Mouse (Mus musculus) Patski (cell line): ENCODE results near the gene Dnaja3. TPM values are rescaled to one million over a fixed set of nuclear protein-coding genes. Genes with fewer than 3 reads are reported as not detected.
A peak's percentile ranks its signal among the peaks of the same experiment; 100 is the strongest.

Experiments
- ATAC-seq: fragments of 100-300 bp; one replicate; pipeline ENCODE4 v1.8.0; 2021
- CTCF ChIA-PET: fragments of 350-600 bp; sonication (Branson Sonifier 250); formaldehyde crosslinking; loops from one replicate; lab custom pipeline; 2022; ENCODE audit warnings: inconsistent platforms; lab: Charles Lee
- POLR2A ChIA-PET: fragments of 350-600 bp; sonication (Branson Sonifier 250); formaldehyde crosslinking; loops from one replicate; lab custom pipeline; 2022; ENCODE audit warnings: antibody characterized with exemption, inconsistent platforms; lab: Charles Lee
- DNase-seq: peaks from one replicate; pipeline ENCODE4 v3.0.0-alpha.2; 2011; ENCODE audit warnings: low read depth, low spot score
- H3K27me3 ChIP-seq: fragments of 371-371 bp; one replicate; pipeline ENCODE4 v1.5.1; 2021
- CTCF ChIP-seq: fragments of 100-300 bp; IDR thresholded peaks from one replicate; pipeline ENCODE4 v1.5.1; 2021
- in situ Hi-C: fragments of 300-500 bp; cut with MboI; formaldehyde crosslinking; loops from 3 replicates; pipeline ENCODE4 v1.11.1; 2018; ENCODE audit warnings: low pct_unique_long_range_greater_than_20kb, mixed read lengths
- polyA plus RNA-seq: library from polyadenylated mRNA; unstranded; gene quantifications from one replicate; pipeline ENCODE4 v1.2.3, GENCODE M21; 2021

Gene Dnaja3
- polyA plus RNA-seq, 1 experiment from 2014 or later: 84.4 TPM

- ATAC-seq: no peak
- ChIA-PET POLR2A (no interaction called here), CTCF (interaction anchor here (1.4 to 1.9 kb wide), 3 partner anchors 8 to 67 kb away, joined by 3 to 7 read pairs (median 5); no protein-coding TSS in a partner anchor)
- no peaks in the 10 kb centered on the region for H3K27me3 ChIP-seq
- DNase-seq: no peak
- no peak for TF ChIP-seq CTCF
- in situ Hi-C loops: no loop called here
Measured at GRCm38 (mm10) chr16:4701211-4701610, 61.4 kb downstream of the Dnaja3 start.

DNA sequence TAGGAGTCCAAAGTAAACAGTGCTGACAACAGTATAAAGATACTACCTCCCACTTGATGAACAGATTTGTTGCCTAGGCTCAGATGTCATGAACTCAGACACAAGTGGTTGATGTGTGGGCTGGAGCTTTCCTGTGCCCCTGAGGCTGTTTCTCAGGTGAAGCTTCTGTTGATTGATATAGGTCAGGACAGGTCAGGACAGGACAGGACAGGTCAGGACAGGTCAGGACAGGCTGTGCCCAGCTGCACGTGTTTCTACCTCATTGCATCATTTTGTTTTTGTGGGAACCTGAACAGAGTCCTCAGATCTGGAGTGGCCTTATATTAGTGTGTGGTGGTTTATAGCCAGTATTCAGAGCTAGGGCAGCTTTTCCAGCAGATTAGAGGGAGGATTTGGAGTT, 62.9 kb downstream of the Dnaja3 start:
- DNase-seq: no peak
- ATAC-seq: no peak
- CTCF ChIA-PET: interaction anchor here (1.5 to 1.9 kb wide), 2 partner anchors 12 to 95 kb away, joined by 3 to 7 read pairs; no protein-coding TSS in a partner anchor

DNA sequence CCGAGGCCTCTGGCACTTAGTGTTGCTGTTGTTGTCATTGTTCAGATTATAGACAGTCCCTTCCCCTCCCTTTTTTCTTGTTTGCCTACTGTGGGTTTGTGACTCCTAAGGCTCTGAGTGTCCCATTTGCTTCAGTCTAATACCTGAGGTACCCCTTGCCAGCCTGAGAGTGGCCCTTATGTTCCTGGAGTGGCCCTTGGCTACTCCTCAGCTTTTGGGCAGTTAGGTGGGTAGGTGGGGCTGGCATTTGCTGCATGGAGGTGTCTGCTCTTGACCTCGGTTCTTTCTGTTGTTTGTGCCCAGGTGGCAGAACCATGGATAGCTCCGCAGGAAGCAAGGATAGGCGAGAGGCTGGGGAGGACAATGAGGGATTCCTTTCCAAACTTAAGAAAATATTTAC, 65.8 kb downstream of the Dnaja3 start:
- no peak for TF ChIP-seq CTCF
- POLR2A ChIA-PET: no interaction called here

More for the DNA sequence above, 62.9 kb downstream of the Dnaja3 start:
- H3K27me3 ChIP-seq: no peaks in the 10 kb centered on the region
- in situ Hi-C loops: no loop called here
- no peak for TF ChIP-seq CTCF
- POLR2A ChIA-PET: no interaction called here

GRCm38 (mm10) chr16:4711173-4711572, 71.4 kb downstream of the Dnaja3 start:
- TF ChIP-seq CTCF: no peak
- ChIA-PET CTCF (no interaction called here), POLR2A (no interaction called here)
- DNase-seq (no peak), ATAC-seq (no peak)
- no peaks in the 10 kb centered on the region for H3K27me3 ChIP-seq
- in situ Hi-C loops: no loop called here

More for the DNA sequence above, 65.8 kb downstream of the Dnaja3 start:
- in situ Hi-C loops: no loop called here
- no peak for DNase-seq
- H3K27me3 ChIP-seq: no peaks in the 10 kb centered on the region
- no peak for ATAC-seq
- CTCF ChIA-PET: interaction anchor here (1.2 kb wide), 1 partner anchor 58 kb away, joined by 4 read pairs; no protein-coding TSS in a partner anchor

- in situ Hi-C loops: no loop called here
- CTCF ChIA-PET: interaction anchor here (1.3 to 1.6 kb wide), 2 partner anchors 29 to 47 kb away, joined by 3 to 4 read pairs; no protein-coding TSS in a partner anchor
Measured at GRCm38 (mm10) chr16:4713861-4714710, 74.3 kb downstream of the Dnaja3 start.

GRCm38 (mm10) chr16:4717866-4718265, 78.1 kb downstream of the Dnaja3 start:
- no peak for DNase-seq
- no peak for TF ChIP-seq CTCF
- no peak for ATAC-seq
- POLR2A ChIA-PET: no interaction called here
- H3K27me3 ChIP-seq: no peaks in the 10 kb centered on the region
- CTCF ChIA-PET: interaction anchor here (1.2 kb wide), 1 partner anchor 9 kb away, joined by 5 read pairs; no protein-coding TSS in a partner anchor
- in situ Hi-C loops: loop anchor here (5.0 kb wide), 1 partner anchor 69 kb away; no protein-coding TSS in a partner anchor

More at GRCm38 (mm10) chr16:4713861-4714710, 74.3 kb downstream of the Dnaja3 start:
- DNase-seq (no peak), ATAC-seq (no peak)
- POLR2A ChIA-PET: no interaction called here
- no peak for TF ChIP-seq CTCF
- no peaks in the 10 kb centered on the region for H3K27me3 ChIP-seq

DNA sequence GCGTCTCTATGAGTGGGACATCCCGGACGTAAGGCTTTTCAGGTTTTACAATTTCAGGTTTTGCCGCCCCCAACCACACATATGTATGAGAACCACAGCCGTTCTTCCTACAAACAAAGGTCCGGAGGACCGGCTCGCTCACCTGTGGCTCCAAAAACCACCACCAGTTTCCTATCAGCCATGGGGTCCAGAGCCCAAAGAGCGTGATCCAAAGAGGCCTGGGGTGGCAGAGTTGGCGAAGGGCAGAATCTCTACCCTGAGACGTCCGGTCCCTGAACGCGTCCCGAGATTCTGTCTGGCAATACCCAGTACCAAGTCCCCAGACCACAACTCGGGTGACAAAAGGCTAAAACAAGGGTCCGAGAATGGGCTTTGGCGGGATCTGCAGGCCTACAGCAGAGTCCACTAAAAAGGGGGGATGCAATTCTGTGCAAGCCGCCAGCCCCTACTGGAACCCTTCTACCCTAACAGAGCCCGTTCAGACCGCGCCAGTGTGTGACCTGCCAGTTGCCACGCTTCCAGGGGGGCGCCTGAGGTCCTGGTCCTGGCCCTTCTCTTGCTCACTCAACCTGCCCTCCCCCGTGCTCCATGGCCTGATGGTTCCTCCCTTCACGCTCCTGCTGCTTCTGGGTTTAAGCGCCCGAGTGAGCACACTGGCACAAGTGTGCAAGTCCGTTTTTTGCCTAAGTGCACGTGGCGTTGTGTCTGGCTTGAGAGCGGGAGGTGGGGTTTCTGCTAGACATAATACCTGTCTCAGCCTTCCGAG, 79.1 kb downstream of the Dnaja3 start, which contains the start of gene Nmral1:
Gene Nmral1 (minus strand): TSS at position 604 of the 766 bp plus-strand sequence.
- ChIA-PET CTCF (no interaction called here), POLR2A (no interaction called here)
- in situ Hi-C loops: loop anchor here (5.0 kb wide), 1 partner anchor 68 kb away; no protein-coding TSS in a partner anchor
- H3K27me3 ChIP-seq: no peaks in the 10 kb centered on the region
- DNase-seq: no peak
- ATAC-seq: peak; percentile 79
- no peak for TF ChIP-seq CTCF

DNA sequence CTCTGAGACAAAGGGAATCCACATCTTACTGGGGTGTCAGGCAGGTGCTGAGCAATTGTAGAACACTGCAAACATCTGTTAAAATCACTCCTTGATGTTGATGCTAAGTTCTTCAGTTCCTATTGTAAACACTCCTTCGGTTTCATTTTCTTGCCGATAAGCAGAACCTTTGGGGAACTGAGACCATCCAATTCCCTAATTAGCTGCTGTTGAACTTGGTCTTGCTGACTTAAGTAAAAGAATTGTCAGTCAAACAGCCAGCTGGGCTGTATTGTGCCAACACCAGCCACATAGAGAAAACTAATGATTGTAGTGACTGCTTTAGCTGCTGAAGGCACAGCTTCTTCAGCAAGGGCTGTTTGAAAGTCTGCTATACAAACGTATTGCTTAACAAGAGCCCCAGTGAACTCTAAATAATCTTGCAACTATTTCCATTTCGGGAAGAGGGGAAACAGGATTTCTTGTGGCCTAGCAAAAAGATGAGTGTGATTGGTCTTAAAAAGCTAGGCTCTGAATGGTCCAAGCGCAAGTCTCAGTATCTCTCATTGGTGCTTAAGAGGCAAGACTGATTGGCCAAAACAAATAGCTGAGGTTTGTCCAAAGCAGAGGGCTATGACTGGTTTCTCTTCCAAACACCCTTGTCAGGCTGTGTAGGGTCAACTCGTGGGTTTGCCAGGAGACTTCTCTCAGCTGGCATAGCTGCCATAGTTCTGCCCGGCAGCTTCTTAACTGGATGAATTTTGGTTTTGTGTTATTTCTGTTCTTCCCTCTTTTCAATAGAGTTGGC, 82.5 kb downstream of the Dnaja3 start:
- in situ Hi-C loops: no loop called here
- ATAC-seq (no peak), DNase-seq (no peak)
- POLR2A ChIA-PET: no interaction called here
- H3K27me3 ChIP-seq: no peaks in the 10 kb centered on the region
- no peak for TF ChIP-seq CTCF
- CTCF ChIA-PET: interaction anchor here (0.8 kb wide), 2 partner anchors 10 to 141 kb away, joined by 3 read pairs; no protein-coding TSS in a partner anchor

DNA sequence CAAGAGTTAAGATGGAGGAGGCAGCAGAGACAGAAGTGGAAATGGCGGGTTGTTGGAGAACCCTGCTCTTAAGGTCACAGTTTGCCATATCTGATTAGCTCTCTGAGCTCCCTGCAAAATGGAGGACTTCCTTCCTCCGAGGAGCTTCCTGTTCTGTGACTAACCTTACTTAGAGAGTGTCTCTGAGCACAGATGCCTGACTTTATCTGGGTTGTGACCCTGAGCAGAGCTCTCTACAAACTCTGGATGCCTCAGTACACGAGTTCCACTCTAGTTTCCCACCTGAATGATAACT, 83.1 kb downstream of the Dnaja3 start:
- ATAC-seq (no peak), DNase-seq (no peak)
- in situ Hi-C loops: no loop called here
- no peak for TF ChIP-seq CTCF
- ChIA-PET CTCF (interaction anchor here (0.8 kb wide), 2 partner anchors 10 to 140 kb away, joined by 3 read pairs; no protein-coding TSS in a partner anchor), POLR2A (no interaction called here)
- no peaks in the 10 kb centered on the region for H3K27me3 ChIP-seq

- ChIA-PET POLR2A (interaction anchor here (0.6 kb wide), 1 partner anchor 28 kb away, joined by 3 read pairs; no protein-coding TSS in a partner anchor), CTCF (interaction anchor here (1.7 kb wide), 1 partner anchor 66 kb away, joined by 3 read pairs; no protein-coding TSS in a partner anchor)
- in situ Hi-C loops: no loop called here
- ATAC-seq (no peak), DNase-seq (no peak)
- H3K27me3 ChIP-seq: no peaks in the 10 kb centered on the region
- TF ChIP-seq CTCF: no peak
Measured at GRCm38 (mm10) chr16:4725266-4725665, 85.5 kb downstream of the Dnaja3 start.
